Mouse (Mus musculus) olfactory bulb, adult 2 months (tissue): ENCODE measurements around the gene Rftn2.

ENCODE experiments used
- CTCF ChIP-seq: fragments of 200-500 bp; IDR thresholded peaks from 2 replicates; pipeline ENCODE4 v1.5.1; 2012; ENCODE audit warnings: low read depth, mild to moderate bottlenecking, low read length, moderate library complexity; ENCODE audit not compliant: insufficient read depth
- POLR2A ChIP-seq: fragments of 200-500 bp; IDR thresholded peaks from 2 replicates; pipeline ENCODE4 v1.6.1; 2012; ENCODE audit warnings: mild to moderate bottlenecking, low read depth, low read length, moderate library complexity; ENCODE audit not compliant: insufficient read depth

DNA sequence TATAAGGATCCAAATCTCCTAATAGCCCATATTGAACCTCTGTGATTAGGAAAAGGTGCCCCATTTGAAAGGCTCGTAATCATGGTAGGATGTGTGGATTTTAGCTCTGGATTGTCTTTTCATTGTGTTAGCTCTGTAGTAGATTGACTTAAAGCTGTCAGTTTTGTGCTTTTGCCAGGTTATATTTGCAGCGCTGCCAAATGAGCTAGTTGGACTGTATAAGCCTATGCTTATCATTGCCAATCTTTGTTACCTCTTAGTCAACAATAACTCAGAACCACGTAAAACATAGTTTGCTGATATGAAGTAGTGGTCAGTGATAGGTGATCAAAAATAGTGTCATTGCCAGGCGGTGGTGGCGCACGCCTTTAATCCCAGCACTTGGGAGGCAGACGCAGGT is 81.0 kb downstream of the Rftn2 start:
- TF ChIP-seq POLR2A (no peak), CTCF (no peak)
